Mouse (Mus musculus) gastrocnemius, postnatal 36 days (tissue): Measurements from ENCODE around the gene Scyl2. TPM values are rescaled to one million over a fixed set of nuclear protein-coding genes. Genes with fewer than 3 reads are reported as not detected.

Source experiments
- DNase-seq, 2 experiments: peaks; one replicate each; pipeline ENCODE4 v3.0.0; 2022
- intact Hi-C: fragments of 180-260 bp; cut with DNase I; formaldehyde crosslinking; loops from one replicate; pipeline ENCODE4 v1.15.1; 2025
- total RNA-seq, 2 experiments: library from RNA; stranded (reverse); gene quantifications; 2 replicates each; pipeline ENCODE4 v1.2.3; 2021

The Scyl2 gene
- total RNA-seq, 2 experiments from 2014 or later, result 12.1 to 12.6 TPM

DNA sequence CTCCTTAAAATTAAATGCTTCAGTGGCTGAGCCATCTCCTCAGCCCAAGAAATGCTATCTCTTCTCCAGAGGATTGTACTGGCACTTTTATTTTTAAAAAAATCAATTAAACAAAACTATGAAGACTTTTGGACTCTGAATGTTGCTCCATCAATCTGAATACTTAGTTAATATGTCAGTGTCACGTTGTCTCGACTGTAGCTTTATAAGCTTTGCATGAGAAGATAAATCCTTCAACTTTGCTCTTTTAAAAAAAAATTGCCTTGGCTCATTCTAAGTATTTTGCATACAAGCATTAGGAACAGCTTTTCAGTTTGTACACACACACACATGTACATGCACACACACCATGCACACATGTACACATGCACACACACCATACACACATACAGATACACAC, 61.9 kb downstream of the Scyl2 start:
- no peak for DNase-seq
- intact Hi-C loops, result no loop called here

DNA sequence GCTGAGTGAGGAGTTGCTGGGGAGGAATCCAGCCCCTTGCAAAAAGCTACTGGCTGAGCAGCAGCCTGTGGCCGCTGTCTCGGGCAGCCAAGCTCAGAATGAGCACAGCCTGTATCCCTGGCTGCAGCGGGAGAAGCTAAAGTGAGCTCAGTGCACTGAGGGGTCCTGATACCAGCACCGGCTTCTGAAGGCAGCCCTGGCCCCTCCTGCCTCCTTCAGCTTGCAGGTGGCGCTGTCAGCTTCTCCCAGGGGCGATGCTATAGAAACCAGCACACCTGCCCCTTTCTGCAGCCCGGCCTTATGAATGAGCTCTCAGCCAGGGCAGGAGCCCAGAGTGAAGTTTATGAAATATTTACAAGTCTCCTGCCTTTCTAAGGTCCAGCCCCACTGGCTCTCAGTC, 65.0 kb downstream of the Scyl2 start, which contains the start of gene Slc17a8:
TSS of gene Slc17a8 (minus strand) at position 125 of the 400 bp plus-strand sequence.
- DNase-seq, result no peak
- intact Hi-C loops, result no loop called here

GRCm38 (mm10) chr10:89599311-89599710, 86.8 kb downstream of the Scyl2 start:
- DNase-seq, result no peak
- intact Hi-C loops, result no loop called here

DNA sequence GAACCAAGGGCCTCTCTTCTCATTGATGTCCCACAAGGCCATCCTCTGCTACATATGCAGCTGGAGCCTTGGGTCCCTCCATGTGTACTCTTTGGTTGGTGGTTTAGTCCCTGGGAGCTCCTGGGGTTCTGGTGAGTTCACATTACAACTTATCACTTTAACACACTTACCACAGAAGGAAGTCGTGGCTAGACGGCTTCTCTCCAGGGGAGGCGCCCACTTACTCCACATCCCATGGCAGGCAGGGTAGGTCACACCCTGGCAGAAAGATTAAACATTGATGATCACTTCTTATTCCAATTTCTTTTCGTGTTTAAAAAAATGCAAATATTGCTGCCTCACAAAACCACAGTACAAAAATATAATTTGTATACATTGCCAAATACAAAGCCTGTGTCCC, 88.8 kb downstream of the Scyl2 start:
- no peak for DNase-seq
- intact Hi-C loops, result no loop called here

GRCm38 (mm10) chr10:89595935-89596334, 90.2 kb downstream of the Scyl2 start:
- intact Hi-C loops, result no loop called here
- DNase-seq, result no peak

- intact Hi-C loops, result no loop called here
- no peak for DNase-seq
Observed at GRCm38 (mm10) chr10:89595514-89595913, 90.6 kb downstream of the Scyl2 start.

DNA sequence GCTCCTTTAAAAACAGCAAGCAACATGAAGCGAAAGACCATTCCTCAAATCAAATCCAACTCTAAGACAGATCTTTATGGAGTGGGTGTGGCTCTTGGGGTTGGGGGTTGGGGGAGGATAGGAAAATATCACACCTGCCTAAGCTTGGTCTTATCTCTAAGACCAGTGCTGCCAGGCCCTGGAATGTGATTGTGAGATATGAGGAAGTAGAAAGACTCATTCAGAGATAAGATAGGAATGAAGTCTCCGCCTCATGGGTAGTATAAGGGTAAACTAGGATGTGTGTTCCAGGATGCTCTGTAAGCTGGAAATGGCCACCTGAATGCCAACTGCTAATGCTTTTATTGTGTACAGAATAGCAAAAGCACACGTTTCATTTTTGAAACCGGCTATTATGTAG, 91.8 kb downstream of the Scyl2 start:
- intact Hi-C loops, result no loop called here
- no peak for DNase-seq

DNA sequence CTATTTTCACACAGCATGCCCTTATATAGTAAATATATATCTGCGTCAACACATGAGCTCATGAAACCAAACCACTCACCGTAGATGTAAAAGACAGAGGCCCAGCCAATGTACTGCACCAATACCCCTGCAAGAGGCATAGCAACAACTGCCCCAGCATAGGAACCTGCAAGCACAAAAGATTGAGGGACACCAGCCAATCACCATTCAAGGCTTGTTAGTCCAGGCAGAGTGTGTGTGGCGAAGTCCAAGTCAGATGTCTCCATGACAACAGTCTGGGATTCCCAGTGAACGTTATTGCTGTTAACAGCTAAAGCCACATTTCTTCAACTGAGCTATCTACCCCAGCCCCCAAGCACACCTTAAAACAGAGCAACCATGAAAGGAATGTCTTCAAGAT, 93.3 kb downstream of the Scyl2 start:
- DNase-seq, result no peak
- intact Hi-C loops, result no loop called here

- intact Hi-C loops, result no loop called here
- DNase-seq, result no peak
Observed at GRCm38 (mm10) chr10:89589877-89590276, 96.2 kb downstream of the Scyl2 start.

Other genes starting within 250 kb of the Scyl2 start
- gene Gas2l3, start 242.3 kb downstream of the Scyl2 start, total RNA-seq, result 1 to 10 TPM; 2.4 to 2.8 TPM
- not detected for gene Nr1h4, start 152.7 kb downstream of the Scyl2 start, total RNA-seq
- not detected for gene Slc17a8, start 65.0 kb downstream of the Scyl2 start, total RNA-seq
- gene Actr6, start 46.0 kb upstream of the Scyl2 start, total RNA-seq, result 1 to 10 TPM; 5.4 to 5.7 TPM
- 10 to 100 TPM; 14.8 to 17.2 TPM for gene Uhrf1bp1l, start 58.7 kb upstream of the Scyl2 start, total RNA-seq
- gene Anks1b, start 187.2 kb upstream of the Scyl2 start, total RNA-seq, result under 1 TPM in 1 of 2 experiments, not detected in 1; 0.20 TPM